Mouse (Mus musculus): ENCODE measurements around the gene Prox1. TPM values are rescaled to one million over a fixed set of nuclear protein-coding genes. Genes with fewer than 3 reads are reported as not detected.

Gene Prox1
- polyA plus RNA-seq (2014; fragmentation: Nextera tagmentation; extraction: Ambion mirVana), result 1.9 and 3.2 TPM in 2 replicates

- H3K27ac ChIP-seq (replicated peaks; ENCODE audit: low read depth, low read length), result no peak within 1 kb of the TSS
- peak within 1 kb of the TSS; percentile 89 for H3K4me2 ChIP-seq (ENCODE audit: low read depth, low read length)
- H3K9me3 ChIP-seq (replicated peaks; ENCODE audit: control insufficient read depth, low read length), result no peaks in the 10 kb centered on the region
- peaks cover 14% of the 10 kb centered on the region for H3K4me1 ChIP-seq (ENCODE audit: control insufficient read depth, insufficient read depth, low read length)
- DNase-seq (ENCODE audit: low spot score), result peak; percentile 88
- H3K27me3 ChIP-seq (ENCODE audit: control insufficient read depth, insufficient read depth, low read length), result peaks cover 40% of the 10 kb centered on the region
- H3K36me3 ChIP-seq (replicated peaks; ENCODE audit: control insufficient read depth, insufficient read depth, low read depth, low read length), result no peaks in the 10 kb centered on the region
- ATAC-seq (replicated peaks; ENCODE audit: insufficient number of reproducible peaks, low FRiP score, low TSS enrichment, low read depth), result peak; percentile 79
- H3K4me3 ChIP-seq (ENCODE audit: low read depth, low read length), result peak within 1 kb of the TSS; percentile 58
- peak within 1 kb of the TSS; percentile 50 for H3K9ac ChIP-seq (replicated peaks; ENCODE audit: low read length)
- WGBS, result under 1% methylated on average over 60 of the region's 62 CpGs
These were observed at the start of gene Prox1 for GRCm38 (mm10) chr1:190169911-190170818. TSS of gene Prox1 (minus strand) at chr1:190170714.

DNA sequence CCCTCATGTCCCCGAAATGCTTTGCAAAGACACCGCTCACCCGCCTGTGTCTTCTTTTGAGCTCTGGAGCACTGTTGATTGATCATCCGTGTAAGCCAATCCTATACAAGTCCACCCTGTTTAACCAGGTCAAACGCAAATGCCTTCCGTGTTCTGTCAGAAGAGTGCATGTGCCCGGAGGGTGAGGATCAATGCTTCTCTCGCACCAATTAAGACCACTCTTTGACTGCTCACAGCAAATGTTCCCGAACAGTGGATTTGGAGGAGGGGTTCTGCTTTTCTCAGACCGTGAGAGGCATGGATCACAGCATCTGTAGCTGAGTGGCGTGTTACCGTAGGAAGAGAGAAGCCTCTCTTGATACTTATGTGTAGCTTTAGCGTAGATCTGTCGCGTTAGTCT, 46.1 kb upstream of the Prox1 start:
- WGBS, result 76% methylated on average over 15 of the region's 15 CpGs
- no peak for ATAC-seq (replicated peaks; ENCODE audit: insufficient number of reproducible peaks, low FRiP score, low TSS enrichment, low read depth)
- H3K9me3 ChIP-seq (replicated peaks; ENCODE audit: control insufficient read depth, low read length), result no peaks in the 10 kb centered on the region
- no peak overlapping the region for H3K4me3 ChIP-seq (ENCODE audit: low read depth, low read length)
- DNase-seq (ENCODE audit: low spot score), result no peak
- H3K4me1 ChIP-seq (ENCODE audit: control insufficient read depth, insufficient read depth, low read length), result no peaks in the 10 kb centered on the region
- H3K9ac ChIP-seq (replicated peaks; ENCODE audit: low read length), result no peak overlapping the region
- no peak overlapping the region for H3K27ac ChIP-seq (replicated peaks; ENCODE audit: low read depth, low read length)
- no peak overlapping the region for H3K4me2 ChIP-seq (ENCODE audit: low read depth, low read length)
- no peaks in the 10 kb centered on the region for H3K27me3 ChIP-seq (ENCODE audit: control insufficient read depth, insufficient read depth, low read length)
- H3K36me3 ChIP-seq (replicated peaks; ENCODE audit: control insufficient read depth, insufficient read depth, low read depth, low read length), result no peaks in the 10 kb centered on the region

GRCm38 (mm10) chr1:190214626-190215025, 44.1 kb upstream of the Prox1 start:
- no peak overlapping the region for H3K27ac ChIP-seq (replicated peaks; ENCODE audit: low read depth, low read length)
- ATAC-seq (replicated peaks; ENCODE audit: insufficient number of reproducible peaks, low FRiP score, low TSS enrichment, low read depth) (no peak), DNase-seq (ENCODE audit: low spot score) (no peak)
- no peak overlapping the region for H3K9ac ChIP-seq (replicated peaks; ENCODE audit: low read length)
- H3K4me3 ChIP-seq (ENCODE audit: low read depth, low read length), result no peak overlapping the region
- 75% methylated on average over 7 of the region's 7 CpGs for WGBS
- no peak overlapping the region for H3K4me2 ChIP-seq (ENCODE audit: low read depth, low read length)
- no peaks in the 10 kb centered on the region for H3K9me3 ChIP-seq (replicated peaks; ENCODE audit: control insufficient read depth, low read length)
- no peaks in the 10 kb centered on the region for H3K36me3 ChIP-seq (replicated peaks; ENCODE audit: control insufficient read depth, insufficient read depth, low read depth, low read length)
- no peaks in the 10 kb centered on the region for H3K27me3 ChIP-seq (ENCODE audit: control insufficient read depth, insufficient read depth, low read length)
- H3K4me1 ChIP-seq (ENCODE audit: control insufficient read depth, insufficient read depth, low read length), result no peaks in the 10 kb centered on the region

DNA sequence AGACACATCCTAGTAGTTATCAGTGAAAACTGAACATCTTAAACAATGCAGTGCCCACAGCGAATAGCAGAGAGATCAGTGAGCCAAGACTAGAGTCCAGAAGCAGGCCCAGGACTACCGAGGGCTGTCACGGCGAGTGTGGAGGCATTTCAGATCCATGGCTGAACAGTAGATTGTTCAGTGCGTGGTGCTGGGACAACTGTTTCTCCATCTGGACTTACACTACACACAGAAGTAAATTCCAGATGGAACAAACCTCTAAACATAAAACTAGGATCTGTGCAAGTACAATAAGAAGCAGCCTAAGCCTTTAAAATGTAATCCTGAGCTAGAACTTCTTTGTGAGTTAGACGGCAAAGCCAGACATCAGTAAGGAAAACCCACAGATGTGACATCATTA, 42.7 kb upstream of the Prox1 start:
- Histone ChIP-seq H3K4me2 (ENCODE audit: low read depth, low read length) (no peak overlapping the region), H3K27me3 (ENCODE audit: control insufficient read depth, insufficient read depth, low read length) (no peaks in the 10 kb centered on the region), H3K4me1 (ENCODE audit: control insufficient read depth, insufficient read depth, low read length) (no peaks in the 10 kb centered on the region), H3K9me3 (replicated peaks; ENCODE audit: control insufficient read depth, low read length) (no peaks in the 10 kb centered on the region), H3K9ac (replicated peaks; ENCODE audit: low read length) (no peak overlapping the region), H3K36me3 (replicated peaks; ENCODE audit: control insufficient read depth, insufficient read depth, low read depth, low read length) (no peaks in the 10 kb centered on the region), H3K4me3 (ENCODE audit: low read depth, low read length) (no peak overlapping the region), H3K27ac (replicated peaks; ENCODE audit: low read depth, low read length) (no peak overlapping the region)
- no peak for DNase-seq (ENCODE audit: low spot score)
- no peak for ATAC-seq (replicated peaks; ENCODE audit: insufficient number of reproducible peaks, low FRiP score, low TSS enrichment, low read depth)
- 90% methylated on average over 6 of the region's 6 CpGs for WGBS

GRCm38 (mm10) chr1:190207246-190207645, 36.7 kb upstream of the Prox1 start:
- 79% methylated on average over 8 of the region's 8 CpGs for WGBS
- H3K4me2 ChIP-seq (ENCODE audit: low read depth, low read length), result no peak overlapping the region
- no peaks in the 10 kb centered on the region for H3K9me3 ChIP-seq (replicated peaks; ENCODE audit: control insufficient read depth, low read length)
- no peak overlapping the region for H3K9ac ChIP-seq (replicated peaks; ENCODE audit: low read length)
- H3K4me3 ChIP-seq (ENCODE audit: low read depth, low read length), result no peak overlapping the region
- ATAC-seq (replicated peaks; ENCODE audit: insufficient number of reproducible peaks, low FRiP score, low TSS enrichment, low read depth) (no peak), DNase-seq (ENCODE audit: low spot score) (no peak)
- H3K27ac ChIP-seq (replicated peaks; ENCODE audit: low read depth, low read length), result no peak overlapping the region
- no peaks in the 10 kb centered on the region for H3K27me3 ChIP-seq (ENCODE audit: control insufficient read depth, insufficient read depth, low read length)
- H3K4me1 ChIP-seq (ENCODE audit: control insufficient read depth, insufficient read depth, low read length), result no peaks in the 10 kb centered on the region
- H3K36me3 ChIP-seq (replicated peaks; ENCODE audit: control insufficient read depth, insufficient read depth, low read depth, low read length), result no peaks in the 10 kb centered on the region

GRCm38 (mm10) chr1:190205691-190206090, 35.2 kb upstream of the Prox1 start:
- Histone ChIP-seq H3K4me1 (ENCODE audit: control insufficient read depth, insufficient read depth, low read length) (no peaks in the 10 kb centered on the region), H3K36me3 (replicated peaks; ENCODE audit: control insufficient read depth, insufficient read depth, low read depth, low read length) (no peaks in the 10 kb centered on the region), H3K4me3 (ENCODE audit: low read depth, low read length) (no peak overlapping the region), H3K4me2 (ENCODE audit: low read depth, low read length) (no peak overlapping the region), H3K27me3 (ENCODE audit: control insufficient read depth, insufficient read depth, low read length) (no peaks in the 10 kb centered on the region), H3K9ac (replicated peaks; ENCODE audit: low read length) (no peak overlapping the region), H3K9me3 (replicated peaks; ENCODE audit: control insufficient read depth, low read length) (no peaks in the 10 kb centered on the region), H3K27ac (replicated peaks; ENCODE audit: low read depth, low read length) (no peak overlapping the region)
- no peak for DNase-seq (ENCODE audit: low spot score)
- 95% methylated on average over 2 of the region's 2 CpGs for WGBS
- no peak for ATAC-seq (replicated peaks; ENCODE audit: insufficient number of reproducible peaks, low FRiP score, low TSS enrichment, low read depth)

GRCm38 (mm10) chr1:190204378-190205070, 34.0 kb upstream of the Prox1 start:
- DNase-seq (ENCODE audit: low spot score) (no peak), ATAC-seq (replicated peaks; ENCODE audit: insufficient number of reproducible peaks, low FRiP score, low TSS enrichment, low read depth) (no peak)
- Histone ChIP-seq H3K9me3 (replicated peaks; ENCODE audit: control insufficient read depth, low read length) (no peaks in the 10 kb centered on the region), H3K4me2 (ENCODE audit: low read depth, low read length) (no peak overlapping the region), H3K4me3 (ENCODE audit: low read depth, low read length) (no peak overlapping the region), H3K27me3 (ENCODE audit: control insufficient read depth, insufficient read depth, low read length) (no peaks in the 10 kb centered on the region), H3K36me3 (replicated peaks; ENCODE audit: control insufficient read depth, insufficient read depth, low read depth, low read length) (no peaks in the 10 kb centered on the region), H3K9ac (replicated peaks; ENCODE audit: low read length) (no peak overlapping the region), H3K4me1 (ENCODE audit: control insufficient read depth, insufficient read depth, low read length) (no peaks in the 10 kb centered on the region), H3K27ac (replicated peaks; ENCODE audit: low read depth, low read length) (no peak overlapping the region)
- WGBS, result 45% methylated on average over 10 of the region's 10 CpGs

GRCm38 (mm10) chr1:190201696-190202095, 31.2 kb upstream of the Prox1 start:
- Histone ChIP-seq H3K36me3 (replicated peaks; ENCODE audit: control insufficient read depth, insufficient read depth, low read depth, low read length) (no peaks in the 10 kb centered on the region), H3K9me3 (replicated peaks; ENCODE audit: control insufficient read depth, low read length) (no peaks in the 10 kb centered on the region), H3K27ac (replicated peaks; ENCODE audit: low read depth, low read length) (no peak overlapping the region), H3K4me1 (ENCODE audit: control insufficient read depth, insufficient read depth, low read length) (no peaks in the 10 kb centered on the region), H3K27me3 (ENCODE audit: control insufficient read depth, insufficient read depth, low read length) (no peaks in the 10 kb centered on the region), H3K9ac (replicated peaks; ENCODE audit: low read length) (no peak overlapping the region), H3K4me2 (ENCODE audit: low read depth, low read length) (no peak overlapping the region), H3K4me3 (ENCODE audit: low read depth, low read length) (no peak overlapping the region)
- DNase-seq (ENCODE audit: low spot score), result no peak
- no peak for ATAC-seq (replicated peaks; ENCODE audit: insufficient number of reproducible peaks, low FRiP score, low TSS enrichment, low read depth)
- WGBS, result 88% methylated on average over 6 of the region's 6 CpGs

Data from embryonic facial prominence, embryonic 11.5 days (tissue).